Mouse (Mus musculus): ENCODE data around the gene Slc38a3.

Slc38a3 gene

DNA sequence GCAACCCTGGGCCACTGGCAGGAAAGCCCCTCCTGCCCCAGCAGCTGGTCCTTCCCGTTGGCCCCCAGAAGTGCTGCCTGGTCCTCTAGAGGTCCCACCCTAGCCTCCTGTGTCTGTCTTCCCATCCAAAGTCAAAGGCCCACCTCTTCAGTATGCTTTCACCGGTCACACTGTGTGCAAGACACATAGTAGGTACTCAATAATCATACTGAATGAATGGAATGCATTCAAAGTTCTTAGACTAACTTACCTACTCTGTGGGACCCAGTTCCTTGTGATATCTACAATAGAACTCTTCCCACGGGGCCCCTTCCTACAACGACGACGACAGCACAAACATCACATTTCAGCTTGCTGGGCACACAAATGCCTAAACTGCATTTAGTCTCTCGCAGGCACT, 4.0 kb downstream of the Slc38a3 start:
- no peak for DNase-seq (ENCODE audit: low spot score)

DNA sequence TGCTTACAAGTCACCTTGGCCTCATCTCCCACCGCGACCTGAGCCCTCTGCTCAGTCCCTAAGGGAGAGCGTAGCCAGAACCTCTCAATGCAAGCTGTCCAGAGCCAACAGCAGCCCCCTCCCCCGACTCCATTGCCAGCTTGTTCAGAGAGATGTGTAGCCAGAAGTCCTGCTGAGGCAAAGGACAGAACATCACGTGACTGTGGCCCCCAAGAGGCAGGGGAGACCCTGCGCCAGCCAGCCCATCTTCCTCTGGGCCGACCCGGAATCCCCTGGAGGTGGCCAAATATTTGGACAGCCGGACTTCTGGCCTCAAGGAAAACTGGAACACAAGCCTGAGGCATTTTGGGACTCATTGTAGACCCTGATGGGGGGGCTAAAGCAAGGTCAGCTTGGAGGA, 5.8 kb downstream of the Slc38a3 start:
- DNase-seq (ENCODE audit: low spot score): no peak

DNA sequence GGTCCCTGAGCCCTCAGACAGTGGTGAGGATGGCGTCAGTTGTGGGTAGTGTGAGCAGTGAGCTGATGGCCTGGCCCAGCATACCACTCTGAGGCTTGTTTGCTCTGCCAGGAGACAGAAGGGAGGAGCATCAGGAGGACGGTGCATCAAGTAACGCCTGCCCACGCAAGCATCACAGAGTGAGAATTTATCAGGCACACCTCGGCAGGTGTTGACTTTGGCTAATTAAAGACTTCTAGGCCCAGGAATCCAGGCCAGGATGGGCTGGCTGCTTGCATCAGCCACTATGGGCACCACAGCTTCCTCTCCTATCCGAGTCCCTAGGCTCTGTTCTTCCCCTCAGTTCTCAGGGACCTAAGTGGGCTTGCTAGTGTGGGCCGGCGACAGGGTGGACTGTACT, 7.0 kb downstream of the Slc38a3 start:
- DNase-seq (ENCODE audit: low spot score): no peak

GRCm38 (mm10) chr9:107660777-107661176, 8.6 kb downstream of the Slc38a3 start:
- DNase-seq (ENCODE audit: low spot score): no peak

DNA sequence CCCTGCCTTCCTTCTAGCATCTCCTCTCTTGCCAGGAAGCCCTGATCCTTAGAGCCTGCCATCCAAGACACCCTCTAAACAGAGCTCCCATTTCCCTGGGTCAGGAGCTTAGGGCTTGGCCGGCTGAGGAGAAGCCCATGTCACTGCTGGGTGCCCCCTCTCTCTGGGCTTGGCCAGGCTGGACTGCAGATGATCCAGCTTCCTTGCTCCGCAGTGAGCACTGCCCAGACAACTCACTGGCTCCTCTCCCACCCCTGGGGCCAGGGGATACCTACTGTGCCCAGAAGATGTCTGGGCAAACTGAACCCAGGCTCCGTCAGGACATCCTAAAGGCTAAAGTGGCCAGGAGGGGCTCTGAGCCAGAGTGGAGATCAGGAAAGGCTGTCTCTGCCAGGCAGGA, 9.4 kb downstream of the Slc38a3 start:
- no peak for DNase-seq (ENCODE audit: low spot score)

DNA sequence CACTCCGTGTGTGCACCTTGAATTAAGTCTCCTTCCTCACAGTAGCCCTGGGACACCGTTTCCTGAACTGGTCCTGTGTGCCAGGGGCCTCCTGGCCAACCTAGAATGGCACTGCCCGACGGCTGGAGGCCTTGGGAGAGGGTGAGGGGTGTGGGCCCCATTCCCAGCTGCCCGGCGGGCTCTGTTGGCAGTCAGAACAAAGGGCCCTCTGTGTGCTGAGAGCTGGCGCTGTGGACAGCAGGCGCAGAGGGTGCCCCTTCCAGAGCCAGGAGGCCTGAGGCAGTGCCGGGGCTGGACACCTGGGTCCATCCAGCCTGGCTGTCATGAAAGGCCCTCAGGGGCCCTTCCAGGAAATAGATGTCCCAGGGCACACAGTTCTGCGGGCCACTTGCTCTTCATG, 9.8 kb downstream of the Slc38a3 start:
- peak; percentile 78 for DNase-seq (ENCODE audit: low spot score)

DNA sequence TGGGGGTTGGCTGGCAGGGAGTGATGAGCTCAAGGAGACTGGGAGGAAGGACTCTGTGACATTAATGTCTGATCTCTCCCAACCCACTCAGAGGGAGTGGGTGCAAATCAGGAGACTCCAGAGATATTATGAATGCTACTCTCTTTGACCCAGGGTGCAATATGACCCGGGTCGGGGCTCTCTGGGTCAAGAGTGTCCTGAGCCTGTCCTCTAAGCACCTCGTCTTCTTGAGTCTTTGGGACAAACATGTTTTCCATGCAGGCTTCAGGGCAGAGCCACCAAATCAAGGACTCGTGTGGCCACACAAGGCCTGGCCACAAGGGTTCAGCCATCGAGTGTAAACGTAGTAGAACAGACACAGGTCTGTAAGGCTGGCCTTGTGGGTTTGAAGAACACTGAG, 11.2 kb downstream of the Slc38a3 start:
- DNase-seq (ENCODE audit: low spot score): no peak

DNA sequence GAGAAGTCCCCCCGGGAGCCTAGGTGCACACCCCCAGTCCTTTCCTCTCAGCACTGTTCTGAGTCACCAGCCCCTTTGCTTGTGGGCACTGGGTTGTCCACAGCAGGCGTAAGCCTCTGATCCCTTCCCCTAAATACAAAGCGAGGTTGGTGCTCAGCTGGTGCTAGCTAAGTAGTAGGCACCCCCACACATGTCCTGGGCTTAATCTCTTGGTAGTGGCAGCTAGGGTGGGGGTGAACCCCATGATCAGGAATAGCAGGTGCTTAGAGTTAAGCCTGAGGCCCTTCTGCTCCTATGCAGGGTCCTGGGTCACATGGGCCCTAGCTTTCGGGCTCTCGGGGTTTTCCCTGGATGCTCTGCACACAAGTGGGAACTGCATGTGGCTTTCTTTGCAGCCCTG, 12.2 kb downstream of the Slc38a3 start:
- DNase-seq (ENCODE audit: low spot score): no peak

- no peak for DNase-seq (ENCODE audit: low spot score)
These were observed 14.7 kb downstream of the Slc38a3 start for GRCm38 (mm10) chr9:107654585-107654984.

- no peak for DNase-seq (ENCODE audit: low spot score)
These were observed 15.9 kb downstream of the Slc38a3 start for GRCm38 (mm10) chr9:107653474-107653873.

DNA sequence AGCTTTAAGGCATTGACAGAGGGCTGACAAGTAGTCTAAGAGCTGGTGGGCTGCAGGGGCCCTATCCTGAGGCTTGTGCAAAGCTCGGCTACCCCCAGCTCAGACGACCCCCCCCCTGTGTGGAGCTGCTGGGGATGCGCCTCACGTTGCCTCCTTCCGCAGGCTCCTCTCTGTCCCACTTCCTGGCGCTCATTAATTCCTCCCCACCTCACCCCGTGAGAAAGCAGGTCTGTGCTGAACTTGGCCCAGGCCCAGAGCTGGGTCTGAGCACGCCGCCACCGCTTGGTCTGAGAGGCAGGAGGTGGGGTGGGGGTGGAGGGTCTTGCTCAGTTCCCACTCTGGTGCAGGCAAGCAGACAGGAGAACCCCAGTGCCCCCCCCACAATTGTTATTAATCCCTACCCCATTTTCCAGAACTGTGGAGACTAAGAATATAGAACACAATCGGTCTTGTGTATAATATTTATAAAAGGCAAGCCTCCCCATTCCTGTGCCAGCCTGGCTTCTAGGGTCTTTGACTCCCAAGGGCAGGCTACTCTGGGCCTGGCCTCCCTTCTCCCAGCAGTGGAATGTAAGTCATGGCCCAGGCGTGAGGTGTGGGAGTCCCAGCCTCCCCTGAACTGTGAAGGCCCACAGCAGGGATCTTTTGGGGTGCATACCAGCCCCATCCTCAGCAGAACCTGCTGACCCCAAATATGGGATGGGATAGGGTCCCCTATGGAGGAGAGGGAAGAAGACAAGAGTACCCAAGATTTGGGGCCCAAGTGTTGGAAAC, 18.4 kb downstream of the Slc38a3 start:
- DNase-seq (ENCODE audit: low spot score): no peak

GRCm38 (mm10) chr9:107650225-107650624, 19.1 kb downstream of the Slc38a3 start:
- no peak for DNase-seq (ENCODE audit: low spot score)

GRCm38 (mm10) chr9:107648767-107649166, 20.6 kb downstream of the Slc38a3 start:
- no peak for DNase-seq (ENCODE audit: low spot score)

- no peak for DNase-seq (ENCODE audit: low spot score)
These were observed 22.4 kb downstream of the Slc38a3 start for GRCm38 (mm10) chr9:107646975-107647374.

DNA sequence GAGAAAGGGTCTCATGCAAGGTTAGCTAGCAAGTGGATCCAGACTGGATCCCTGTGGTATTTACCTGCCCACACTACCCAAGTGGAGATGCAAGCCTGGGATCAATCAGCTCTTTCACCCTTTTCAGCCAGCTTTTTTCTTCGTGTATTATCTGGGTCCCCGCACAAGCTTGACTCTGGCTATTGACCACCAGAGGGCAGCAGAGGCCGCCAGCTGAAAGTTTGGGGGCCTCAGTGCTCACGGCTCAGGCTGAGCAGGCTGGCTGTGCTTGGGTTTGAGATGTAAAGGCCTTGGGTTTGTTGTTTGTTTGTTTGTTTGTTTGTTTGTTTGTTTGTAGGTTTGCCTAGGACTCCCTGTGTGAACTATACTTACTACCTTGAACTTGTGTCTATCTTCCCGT, 23.8 kb downstream of the Slc38a3 start:
- peak; percentile 81 for DNase-seq (ENCODE audit: low spot score)

DNA sequence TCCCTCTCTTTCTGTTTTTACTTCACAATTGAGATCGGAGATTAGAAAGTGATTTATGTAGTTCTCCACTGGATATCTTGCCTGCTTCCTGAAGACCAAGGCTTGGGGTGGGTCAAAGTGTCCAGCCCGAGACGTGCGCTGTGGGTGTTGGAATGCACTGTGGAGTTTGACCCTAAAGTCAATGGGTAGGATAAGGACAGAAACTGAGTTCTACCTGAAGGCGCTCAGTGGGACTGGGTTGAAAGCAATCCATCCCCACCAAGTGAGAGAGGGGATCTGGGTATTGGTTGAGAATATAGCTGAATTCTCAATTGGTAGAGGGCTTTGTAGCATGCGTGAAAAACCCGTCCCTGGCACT, 24.2 kb downstream of the Slc38a3 start:
- no peak for DNase-seq (ENCODE audit: low spot score)

GRCm38 (mm10) chr9:107644495-107645152, 24.7 kb downstream of the Slc38a3 start:
- DNase-seq (ENCODE audit: low spot score): peak; percentile 92

GRCm38 (mm10) chr9:107643544-107644214, 25.7 kb downstream of the Slc38a3 start:
- no peak for DNase-seq (ENCODE audit: low spot score)

DNA sequence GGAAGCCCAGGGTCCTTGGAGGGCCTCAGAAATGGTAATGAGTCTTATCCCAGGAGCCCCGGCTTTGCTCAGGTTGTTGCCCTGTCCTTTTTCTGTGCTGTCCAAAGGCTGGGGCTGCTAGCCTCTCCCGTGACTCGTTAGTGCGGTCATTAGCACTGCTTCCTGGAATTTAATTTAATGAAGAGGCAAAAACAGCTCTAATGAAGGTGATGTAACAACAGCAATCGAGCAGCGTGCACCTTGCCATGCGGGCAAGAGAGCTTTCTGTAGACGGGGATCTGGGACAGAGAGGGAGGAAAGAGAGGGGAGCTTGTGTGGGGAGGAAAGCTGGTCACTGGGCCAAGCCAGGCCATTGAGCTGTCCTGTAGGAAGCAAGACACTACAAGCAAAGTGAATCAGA, 27.7 kb downstream of the Slc38a3 start:
- no peak for DNase-seq (ENCODE audit: low spot score)

DNA sequence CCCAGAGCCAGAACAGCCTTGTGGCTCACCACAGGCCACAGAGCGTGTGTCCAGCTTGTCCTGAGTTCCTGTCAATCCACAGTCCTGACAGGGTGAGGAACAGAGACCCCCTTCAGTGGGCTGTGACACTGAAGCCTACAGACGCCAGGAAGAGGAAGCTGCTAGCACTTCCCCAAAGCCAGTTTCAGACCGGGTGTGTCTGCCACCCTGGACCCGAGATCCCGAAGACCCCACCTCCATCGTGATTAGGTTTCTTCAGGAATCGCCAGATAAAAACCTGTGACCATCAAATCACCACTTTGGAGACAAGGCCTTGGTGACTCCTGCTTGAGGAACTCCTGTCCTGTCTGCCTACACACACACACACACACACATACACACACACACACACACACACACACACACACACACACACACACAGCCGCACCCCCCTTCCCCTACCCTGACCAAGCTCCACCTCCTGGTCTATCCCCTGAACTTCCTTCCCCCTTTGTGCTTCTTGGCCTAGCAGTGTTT, 29.0 kb downstream of the Slc38a3 start:
- peak; percentile 46 for DNase-seq (ENCODE audit: low spot score)

- DNase-seq (ENCODE audit: low spot score): no peak
These were observed 32.3 kb downstream of the Slc38a3 start for GRCm38 (mm10) chr9:107637070-107637469.

- peak; percentile 94 for DNase-seq (ENCODE audit: low spot score)
These were observed 33.9 kb downstream of the Slc38a3 start, which contains the start of gene Gnai2 for GRCm38 (mm10) chr9:107635279-107636028. TSS of gene Gnai2 (minus strand) at chr9:107635367.
